Mouse (Mus musculus) MEL (cell line): ENCODE results near the gene Rbms3. TPM values are rescaled to one million over a fixed set of nuclear protein-coding genes. Genes with fewer than 3 reads are reported as not detected.

Experiments used
- DNase-seq: peaks from one replicate; pipeline ENCODE4 v3.0.0; 2011; ENCODE audit warnings: low read depth, low spot score
- H3K27ac ChIP-seq: 2 replicates; pipeline ENCODE4 v1.5.1; 2012; ENCODE audit warnings: low read depth, mild to moderate bottlenecking, control low read depth, low read length, moderate library complexity; ENCODE audit not compliant: control insufficient read depth
- H3K27me3 ChIP-seq, 2 experiments: fragments of 150-350 bp in 1 of 2; sonication (generic) in 1 of 2; 2 replicates each; pipeline ENCODE4 v1.6.1; 2012; ENCODE audit warnings: low read length in 2 of 2, mild to moderate bottlenecking in 2 of 2, improper control_type of control experiment in 1 of 2, moderate library complexity in 1 of 2; ENCODE audit not compliant: insufficient read depth in 2 of 2, control insufficient read depth in 1 of 2
- H3K36me3 ChIP-seq, 2 experiments: 2 replicates each; pipeline ENCODE4 v1.6.1; 2012 to 2014; ENCODE audit warnings: low read length in 2 of 2, improper control_type of control experiment in 1 of 2, inconsistent platforms in 1 of 2, mild to moderate bottlenecking in 1 of 2; ENCODE audit not compliant: insufficient read depth in 2 of 2, control insufficient read depth in 1 of 2
- H3K4me1 ChIP-seq, 2 experiments: fragments of 150-350 bp in 1 of 2; sonication (generic) in 1 of 2; 2 replicates each; pipeline ENCODE4 v1.6.1; 2012; ENCODE audit warnings: low read length in 2 of 2, improper control_type of control experiment in 1 of 2, mild to moderate bottlenecking in 1 of 2; ENCODE audit not compliant: insufficient read depth in 2 of 2, control insufficient read depth in 1 of 2
- H3K4me3 ChIP-seq, 2 experiments: fragments of 150-350 bp in 1 of 2; sonication (generic) in 1 of 2; 2 replicates each; pipeline ENCODE4 v1.5.1; 2012; ENCODE audit warnings: low read depth in 2 of 2, low read length in 2 of 2, mild to moderate bottlenecking in 2 of 2, moderate library complexity in 2 of 2, control low read depth in 1 of 2, improper control_type of control experiment in 1 of 2; ENCODE audit not compliant: control insufficient read depth in 1 of 2, insufficient read depth in 1 of 2
- H3K79me2 ChIP-seq: 2 replicates; pipeline ENCODE4 v1.6.1; 2012; ENCODE audit warnings: mild to moderate bottlenecking, low read length, moderate library complexity; ENCODE audit not compliant: control insufficient read depth, poor library complexity, insufficient read depth
- H3K9ac ChIP-seq: 2 replicates; pipeline ENCODE4 v1.6.1; 2012; ENCODE audit warnings: low read depth, mild to moderate bottlenecking, control low read depth, low read length, moderate library complexity; ENCODE audit not compliant: control insufficient read depth, poor library complexity, severe bottlenecking
- H3K9me3 ChIP-seq: fragments of 150-350 bp; sonication (generic); replicated peaks from 2 replicates; pipeline ENCODE4 v1.6.1; 2012; ENCODE audit warnings: mild to moderate bottlenecking, low read length, improper control_type of control experiment, moderate library complexity; ENCODE audit not compliant: insufficient read depth
- CHD1 ChIP-seq: IDR thresholded peaks from 2 replicates; pipeline ENCODE4 v1.6.1; 2012; ENCODE audit warnings: low read depth, mild to moderate bottlenecking, inconsistent platforms, low read length, improper control_type of control experiment
- CTCF ChIP-seq, 3 experiments: IDR thresholded peaks in 2 of 3; conservative IDR thresholded peaks in 1 of 3; 2 replicates each; pipeline ENCODE4 v1.5.1; 2011 to 2012; ENCODE audit warnings: low read length in 3 of 3, low read depth in 2 of 3, mild to moderate bottlenecking in 2 of 3, improper control_type of control experiment in 1 of 3, inconsistent platforms in 1 of 3, mixed read lengths in 1 of 3, moderate library complexity in 1 of 3; ENCODE audit not compliant: control insufficient read depth in 1 of 3, insufficient read depth in 1 of 3, poor library complexity in 1 of 3, severe bottlenecking in 1 of 3
- E2F4 ChIP-seq: IDR thresholded peaks from 2 replicates; pipeline ENCODE4 v1.6.1; 2011; ENCODE audit warnings: low read depth, low read length, improper control_type of control experiment, borderline replicate concordance
- ETS1 ChIP-seq: IDR thresholded peaks from 2 replicates; pipeline ENCODE4 v1.6.1; 2012; ENCODE audit warnings: low read depth, mild to moderate bottlenecking, inconsistent platforms, low read length, improper control_type of control experiment, moderate library complexity
- HCFC1 ChIP-seq: IDR thresholded peaks from 2 replicates; pipeline ENCODE4 v1.6.1; 2012; ENCODE audit warnings: low read depth, mild to moderate bottlenecking, inconsistent platforms, low read length, improper control_type of control experiment, moderate library complexity
- JUND ChIP-seq: IDR thresholded peaks from 2 replicates; pipeline ENCODE4 v1.6.1; 2011; ENCODE audit warnings: low read depth, mild to moderate bottlenecking, improper control_type of control experiment, low read length
- KAT2A ChIP-seq: conservative IDR thresholded peaks from 2 replicates; pipeline ENCODE4 v1.6.1; 2012; ENCODE audit warnings: low read depth, low read length, improper control_type of control experiment, inconsistent platforms
- MAFK ChIP-seq: IDR thresholded peaks from 2 replicates; pipeline ENCODE4 v1.6.1; 2011; ENCODE audit warnings: low read depth, mild to moderate bottlenecking, low read length, improper control_type of control experiment, borderline replicate concordance
- MXI1 ChIP-seq: IDR thresholded peaks from 2 replicates; pipeline ENCODE4 v1.6.1; 2011; ENCODE audit warnings: mild to moderate bottlenecking, low read depth, low read length, improper control_type of control experiment
- MYB ChIP-seq: IDR thresholded peaks from 2 replicates; pipeline ENCODE4 v1.6.1; 2011; ENCODE audit warnings: mild to moderate bottlenecking, low read depth, low read length, improper control_type of control experiment
- NRF1 ChIP-seq: IDR thresholded peaks from 2 replicates; pipeline ENCODE4 v1.6.1; 2014; ENCODE audit warnings: low read depth, mild to moderate bottlenecking, inconsistent platforms, low read length, improper control_type of control experiment, moderate library complexity; ENCODE audit not compliant: poor library complexity, insufficient read depth, severe bottlenecking
- POLR2AphosphoS2 ChIP-seq: IDR thresholded peaks from 2 replicates; pipeline ENCODE4 v1.6.1; 2011; ENCODE audit warnings: low read length, improper control_type of control experiment
- RCOR1 ChIP-seq: IDR thresholded peaks from 2 replicates; pipeline ENCODE4 v1.6.1; 2012; ENCODE audit warnings: low read depth, mild to moderate bottlenecking, inconsistent platforms, low read length, improper control_type of control experiment
- SMC3 ChIP-seq: IDR thresholded peaks from 2 replicates; pipeline ENCODE4 v1.6.1; 2011; ENCODE audit warnings: low read depth, low read length, improper control_type of control experiment
- TBP ChIP-seq: IDR thresholded peaks from 2 replicates; pipeline ENCODE4 v1.8.0; 2011; ENCODE audit warnings: low read depth, low read length, improper control_type of control experiment
- UBTF ChIP-seq: IDR thresholded peaks from 2 replicates; pipeline ENCODE4 v1.6.1; 2012; ENCODE audit warnings: low read depth, mild to moderate bottlenecking, inconsistent platforms, low read length, improper control_type of control experiment, moderate library complexity, borderline replicate concordance; ENCODE audit not compliant: insufficient read depth
- ZC3H11A ChIP-seq: IDR thresholded peaks from 2 replicates; pipeline ENCODE4 v1.6.1; 2012; ENCODE audit warnings: low read depth, mild to moderate bottlenecking, inconsistent platforms, low read length, improper control_type of control experiment
- ZKSCAN1 ChIP-seq: IDR thresholded peaks from 2 replicates; pipeline ENCODE4 v1.6.1; 2012; ENCODE audit warnings: low read depth, mild to moderate bottlenecking, inconsistent platforms, low read length, improper control_type of control experiment, moderate library complexity
- polyA plus RNA-seq, 2 experiments: library from polyadenylated mRNA; stranded (reverse) in 1 of 2; unstranded in 1 of 2; fragments of >175 nt in 1 of 2; fragments of >200 nt in 1 of 2; gene quantifications; 2 replicates each; pipeline versions ENCODE4 v1.2.1 to v1.2.4; 2012; ENCODE audit warnings: low replicate concordance in 2 of 2, low read depth in 1 of 2; ENCODE audit not compliant: insufficient read length in 2 of 2, insufficient read depth in 1 of 2, missing spikeins in 1 of 2
- total RNA-seq: library from RNA; depleted of rRNA; stranded (reverse); fragments of 300-350 nt; gene quantifications from 2 replicates; pipeline ENCODE4 v1.2.3, GENCODE M21; 2012

The Rbms3 gene
- total and polyA plus RNA-seq, 3 experiments, result not detected

DNA sequence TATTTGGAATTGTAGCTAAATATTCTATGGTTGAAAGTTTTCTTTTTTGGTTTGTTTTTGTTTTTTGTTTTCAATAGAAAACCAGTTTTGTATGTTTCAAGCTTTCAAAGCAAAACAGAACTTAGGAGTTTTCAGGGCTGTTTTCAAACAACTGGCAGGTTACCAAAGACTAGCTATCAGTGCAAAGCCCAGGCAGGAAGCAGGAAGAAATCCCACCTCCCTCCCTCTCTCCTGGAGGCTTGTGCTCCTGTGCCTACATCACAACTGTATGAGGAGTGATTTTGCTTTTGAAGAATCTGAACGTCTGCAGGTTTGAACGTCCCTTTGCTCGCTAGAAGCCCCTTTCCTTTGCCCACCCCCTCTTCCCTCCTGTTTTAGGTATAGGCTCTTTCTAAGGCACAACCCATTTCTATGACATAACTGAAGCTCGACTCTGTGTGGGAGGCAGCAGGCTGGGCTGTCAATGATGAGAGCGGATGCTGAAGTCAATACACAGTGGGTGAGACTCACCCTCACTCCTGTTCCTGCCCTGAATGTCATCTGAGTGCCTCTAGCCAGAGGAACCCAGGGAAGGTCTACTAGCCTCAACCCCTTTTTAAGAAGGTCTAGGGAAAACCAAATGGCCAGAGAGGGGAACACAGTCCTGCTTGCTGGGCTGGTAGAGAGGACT is 382.3 kb downstream of the Rbms3 start:
- no peak for TF ChIP-seq ZKSCAN1
- no peak for TF ChIP-seq E2F4
- no peak for TF ChIP-seq ZC3H11A
- no peak for TF ChIP-seq CHD1
- TF ChIP-seq SMC3, result no peak
- no peak for TF ChIP-seq MYB
- no peak for TF ChIP-seq RCOR1
- TF ChIP-seq NRF1, result no peak
- no peak for TF ChIP-seq MXI1
- no peak for TF ChIP-seq MAFK
- no peak for TF ChIP-seq UBTF

DNA sequence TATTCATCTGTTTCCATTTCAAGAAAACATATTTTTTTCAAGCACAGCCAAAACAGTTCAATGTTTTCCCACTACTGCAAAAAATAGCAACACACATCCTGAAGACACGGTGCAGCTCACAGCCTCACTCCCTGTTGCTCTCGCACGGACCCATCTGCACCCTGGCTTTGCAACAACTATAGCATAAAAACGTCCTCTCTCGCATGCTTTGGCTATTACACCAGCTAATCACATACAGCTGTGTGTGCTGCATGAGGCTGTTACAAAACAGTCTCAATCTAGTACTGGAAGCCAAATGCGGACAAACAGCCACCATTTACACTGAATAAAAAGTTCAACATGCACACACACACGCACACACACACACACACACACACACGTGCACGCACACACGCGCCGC is 383.5 kb downstream of the Rbms3 start:
- H3K4me3 ChIP-seq, result no peak overlapping the region
- DNase-seq, result no peak
- no peaks in the 10 kb centered on the region for H3K4me1 ChIP-seq
- H3K9ac ChIP-seq, result no peak overlapping the region
- H3K27ac ChIP-seq, result no peak overlapping the region
- H3K27me3 ChIP-seq, result no peaks in the 10 kb centered on the region
- H3K9me3 ChIP-seq, result no peaks in the 10 kb centered on the region
- no peaks in the 10 kb centered on the region for H3K79me2 ChIP-seq
- H3K36me3 ChIP-seq, result no peaks in the 10 kb centered on the region
- TF ChIP-seq JUND (no peak), ETS1 (no peak), HCFC1 (no peak), POLR2AphosphoS2 (no peak), KAT2A (no peak), TBP (no peak), CTCF (IDR thresholded peaks at IDR 0.05 in 2 of 3, conservative IDR thresholded peaks at IDR 0.05 in 1 of 3; ENCODE audit: control insufficient read depth in 1 of 3, insufficient read depth in 1 of 3, low read depth in 2 of 3, low read length in 3 of 3, poor library complexity in 1 of 3, severe bottlenecking in 1 of 3) (no peak)
- TF ChIP-seq, all 39 proteins: peak for 0

More for the DNA sequence above, 382.3 kb downstream of the Rbms3 start:
- no peak overlapping the region for H3K27ac ChIP-seq
- H3K4me1 ChIP-seq, result no peaks in the 10 kb centered on the region
- H3K9me3 ChIP-seq, result no peaks in the 10 kb centered on the region
- no peaks in the 10 kb centered on the region for H3K27me3 ChIP-seq
- H3K9ac ChIP-seq, result no peak overlapping the region
- H3K79me2 ChIP-seq, result no peaks in the 10 kb centered on the region
- no peak overlapping the region for H3K4me3 ChIP-seq
- H3K36me3 ChIP-seq, result no peaks in the 10 kb centered on the region
- DNase-seq, result no peak
